Mouse (Mus musculus) layer of hippocampus, adult 18-20 months (tissue): ENCODE measurements around the gene Trpm8. TPM values are rescaled to one million over a fixed set of nuclear protein-coding genes. Genes with fewer than 3 reads are reported as not detected.

Source experiments
- DNase-seq, 2 experiments: peaks; one replicate each; pipeline ENCODE4 v3.0.0; 2022; ENCODE audit warnings: low spot score in 2 of 2
- total RNA-seq, 2 experiments: library from RNA; stranded (reverse); gene quantifications; 2 replicates each; pipeline ENCODE4 v1.2.3; 2021

Trpm8 gene
- total RNA-seq, 2 experiments from 2014 or later = 0.08 TPM; not detected in 1

DNA sequence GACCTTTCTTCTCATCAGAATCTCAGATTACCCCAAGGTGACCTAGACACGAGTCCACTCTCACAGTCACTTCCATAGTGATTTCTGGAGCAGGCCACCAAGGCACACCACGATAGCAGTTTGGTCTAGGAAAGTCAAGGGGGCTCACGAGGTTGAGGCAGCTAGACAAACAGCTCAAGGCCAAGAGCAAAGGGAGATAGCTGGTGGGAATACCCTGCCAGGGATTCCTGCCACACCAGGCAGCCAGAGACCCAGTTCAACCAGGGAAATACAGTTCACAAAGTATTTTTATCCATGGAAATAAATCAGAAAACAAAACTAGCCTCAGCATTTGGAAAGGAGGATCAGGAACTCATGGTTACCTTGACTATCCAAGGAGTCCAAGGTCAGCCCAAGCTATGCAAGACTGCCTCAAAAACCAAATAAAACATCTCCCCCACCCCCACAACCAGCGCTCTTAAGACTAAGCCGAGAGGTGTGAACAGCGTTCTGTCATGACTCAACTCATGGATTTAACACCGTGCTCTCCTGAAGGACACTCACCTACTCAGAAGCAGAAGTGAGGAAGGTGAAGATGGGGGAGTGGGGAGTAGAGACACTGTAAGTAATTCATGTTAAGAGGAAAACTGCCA, 13.1 kb upstream of the Trpm8 start:
- DNase-seq = no peak

DNA sequence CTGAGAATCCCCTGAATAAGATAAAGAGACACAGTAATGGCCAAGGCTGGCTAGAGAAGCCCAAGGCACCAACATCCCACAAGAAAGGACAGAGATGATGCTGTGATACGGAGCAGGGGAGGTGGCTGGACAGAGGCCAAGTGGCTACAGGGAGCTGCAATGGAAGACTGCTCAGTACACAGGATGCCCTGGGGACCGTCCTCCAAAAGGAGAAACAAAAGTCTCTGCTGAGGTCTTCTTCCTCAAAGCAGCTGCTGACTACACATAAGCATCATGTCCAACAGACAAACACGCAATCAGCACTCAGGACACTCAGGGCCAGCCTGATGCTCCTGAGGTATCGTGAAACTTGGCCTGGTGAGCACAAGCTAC, 12.6 kb upstream of the Trpm8 start:
- DNase-seq = no peak

DNA sequence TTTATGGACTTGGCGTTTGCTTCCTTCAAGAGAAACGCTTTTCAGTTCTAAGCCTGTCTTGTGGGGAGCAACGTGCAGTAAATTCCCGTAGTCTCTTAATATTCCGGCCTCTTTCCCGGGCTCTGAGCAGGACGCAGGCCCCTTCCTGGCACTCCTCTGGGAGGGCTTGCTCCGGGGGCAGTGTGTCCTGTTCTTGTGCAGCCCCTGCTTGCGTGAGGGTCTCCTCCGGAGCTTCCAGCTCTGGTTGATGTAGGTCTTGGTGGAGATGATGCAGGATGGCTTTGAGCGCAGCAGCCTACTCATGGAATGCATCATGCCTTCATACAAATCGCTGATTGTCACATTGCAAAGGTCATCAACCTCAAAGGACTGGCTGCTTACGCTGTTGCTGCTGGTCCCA, 11.3 kb upstream of the Trpm8 start:
- DNase-seq = no peak

DNA sequence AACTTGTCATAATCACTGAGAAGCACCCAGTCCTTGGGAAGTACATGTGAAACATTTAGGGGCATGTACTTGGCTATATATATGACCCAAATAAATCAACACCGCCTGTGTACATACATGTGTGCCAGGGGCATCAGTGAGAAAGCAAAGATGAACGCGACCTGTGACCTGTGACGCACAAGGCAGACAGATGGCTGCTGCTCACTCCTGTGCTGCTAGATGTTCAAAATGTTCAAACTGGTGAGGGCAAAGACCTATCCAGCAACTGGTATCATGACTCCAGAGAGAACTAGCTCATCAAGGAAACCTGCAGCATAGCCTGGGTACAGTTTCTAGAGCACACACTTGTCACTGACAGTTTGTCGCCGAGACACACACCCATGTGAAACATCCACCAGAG, 10.0 kb upstream of the Trpm8 start:
- DNase-seq = no peak

DNA sequence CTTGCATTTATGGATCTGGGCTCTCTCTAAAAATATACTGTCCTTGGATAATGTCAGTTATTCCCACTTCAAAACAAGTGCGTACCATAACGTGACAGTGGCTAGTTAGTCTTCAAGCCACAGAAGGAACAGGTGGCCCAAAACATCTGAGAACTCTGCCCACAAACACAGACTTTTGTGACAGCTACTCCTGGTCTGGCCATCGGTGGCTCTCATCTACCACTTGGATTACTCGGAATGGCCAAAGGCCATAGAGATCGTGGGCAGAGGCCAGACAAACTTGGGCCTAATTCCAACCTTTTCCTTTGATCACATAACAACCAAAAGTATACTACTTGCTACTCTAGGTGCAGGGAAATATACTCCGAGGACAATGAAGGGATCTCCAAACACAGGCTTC, 9.4 kb upstream of the Trpm8 start:
- DNase-seq = no peak

DNA sequence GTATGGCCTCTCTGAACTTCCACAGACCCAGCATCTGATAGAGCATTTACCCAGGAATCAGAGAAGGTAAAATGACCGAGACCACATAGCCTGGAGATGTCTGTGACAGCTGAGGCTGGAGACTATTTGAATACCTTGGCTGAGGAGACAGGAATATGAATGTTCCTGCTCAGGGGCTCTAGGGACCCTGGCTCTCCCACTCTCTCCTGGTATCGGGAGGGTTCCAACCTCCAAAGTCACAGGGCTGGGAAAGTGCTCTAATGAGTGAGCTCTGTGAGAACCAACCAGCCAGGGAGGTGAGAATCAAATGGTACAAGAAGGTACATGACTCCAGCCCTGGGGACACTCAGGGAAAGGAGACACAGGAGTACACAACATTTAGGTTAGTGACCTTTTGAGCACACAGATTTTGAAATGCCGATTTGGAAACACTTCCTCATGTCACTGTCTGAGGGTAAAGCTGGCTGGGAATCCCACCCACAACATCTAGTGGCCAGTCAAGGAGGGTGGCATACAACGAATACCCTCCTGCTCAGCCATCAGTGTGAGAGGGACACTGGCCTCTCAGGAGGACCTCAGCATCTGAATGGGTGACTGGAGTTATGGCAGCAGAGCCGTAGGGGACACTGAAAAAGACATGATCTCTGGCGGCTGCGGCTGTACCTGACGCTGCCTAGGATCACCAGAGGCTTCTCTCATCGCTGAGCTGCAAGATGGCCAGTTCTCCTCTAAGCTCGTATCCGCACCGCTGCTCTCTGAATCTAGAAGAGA, 7.7 kb upstream of the Trpm8 start:
- DNase-seq = no peak

DNA sequence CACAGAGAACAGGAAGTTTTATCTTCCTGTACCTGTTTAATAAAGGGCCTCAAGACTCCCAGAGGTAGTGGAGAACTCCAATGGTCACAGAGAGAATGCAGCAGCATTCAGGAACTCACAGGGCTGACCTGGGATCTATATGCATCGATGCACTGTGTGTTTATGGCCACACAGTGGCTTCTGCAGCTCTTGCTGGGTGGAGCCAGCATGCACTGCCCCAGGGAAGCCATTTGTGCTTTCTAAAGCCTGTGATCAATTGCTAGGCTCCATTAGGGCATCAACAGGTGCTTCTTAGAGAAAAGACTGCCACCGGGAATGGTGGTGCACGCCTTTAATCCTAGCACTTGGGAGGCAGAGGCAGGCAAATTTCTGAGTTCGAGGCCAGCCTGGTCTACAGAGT, 4.6 kb upstream of the Trpm8 start:
- DNase-seq = no peak

DNA sequence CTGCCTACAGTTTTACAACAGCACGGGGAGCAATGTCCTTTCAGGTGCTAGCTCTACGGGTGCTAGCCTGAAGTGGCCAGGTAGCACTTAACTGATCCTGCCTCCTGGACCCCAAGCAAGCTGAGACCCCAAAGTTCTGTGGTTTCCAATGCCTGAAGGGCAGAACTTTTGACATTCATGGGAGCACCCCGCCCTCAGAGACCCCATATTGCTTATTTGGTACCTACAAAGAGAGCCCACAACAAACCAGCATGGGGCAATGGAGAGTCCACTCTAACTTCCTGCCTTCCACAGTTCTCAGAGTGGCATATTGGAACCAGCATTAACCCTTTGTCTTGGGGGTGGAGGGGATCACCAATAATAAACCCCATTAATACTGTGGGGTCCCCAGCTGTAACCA, 4.1 kb upstream of the Trpm8 start:
- no peak for DNase-seq

DNA sequence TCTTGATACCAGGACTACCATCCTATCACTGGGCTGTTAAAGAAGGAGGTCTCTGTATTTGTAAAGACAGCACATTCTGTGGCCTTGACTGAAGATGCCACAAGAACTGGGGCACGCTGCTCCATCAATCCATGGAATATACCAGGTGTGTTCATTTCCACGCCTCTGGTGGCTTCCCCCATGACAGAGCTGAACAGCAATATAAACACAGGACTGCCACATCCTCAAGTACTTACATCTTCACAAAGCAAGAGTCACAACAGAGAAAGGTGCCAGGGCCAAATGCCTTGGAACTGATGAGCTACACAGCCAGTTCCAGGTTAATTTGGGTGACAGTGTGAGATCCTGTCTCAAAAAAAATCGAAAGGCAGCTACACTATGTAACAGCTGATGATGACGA, 3.6 kb upstream of the Trpm8 start:
- no peak for DNase-seq

DNA sequence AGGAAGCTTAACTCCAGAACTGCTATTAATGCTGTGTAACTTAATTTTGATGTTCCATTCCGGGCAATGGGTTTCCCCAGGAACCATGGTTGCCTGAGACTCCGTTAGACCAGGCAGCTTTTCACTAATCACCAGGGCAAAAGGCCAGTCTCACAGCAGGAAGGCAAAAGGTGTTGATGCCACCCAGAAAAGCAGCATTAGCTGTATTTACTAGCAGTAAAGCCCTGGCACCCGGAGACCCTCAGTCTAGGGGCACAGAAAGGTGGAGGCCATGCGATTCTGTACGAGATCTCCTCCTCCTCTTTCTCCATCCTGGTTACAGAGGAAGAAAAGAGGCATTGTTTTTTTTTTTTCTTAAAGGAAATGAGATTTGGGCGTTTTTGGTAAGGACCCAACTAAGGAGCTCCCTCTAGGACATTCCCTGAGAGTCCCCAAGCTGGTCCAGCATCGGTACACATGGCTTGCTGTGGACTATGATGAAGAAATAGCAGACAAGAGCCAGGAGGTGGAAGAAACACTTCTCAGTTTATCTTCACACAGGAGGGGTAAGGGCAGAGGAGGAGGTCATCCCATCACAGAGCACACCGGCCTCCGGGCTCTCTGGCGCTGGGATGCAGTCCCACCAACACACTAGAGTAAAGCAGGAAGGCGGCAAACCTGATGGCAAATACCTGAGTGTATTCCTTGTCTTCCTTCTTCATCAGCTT, 2.9 kb upstream of the Trpm8 start:
- no peak for DNase-seq

DNA sequence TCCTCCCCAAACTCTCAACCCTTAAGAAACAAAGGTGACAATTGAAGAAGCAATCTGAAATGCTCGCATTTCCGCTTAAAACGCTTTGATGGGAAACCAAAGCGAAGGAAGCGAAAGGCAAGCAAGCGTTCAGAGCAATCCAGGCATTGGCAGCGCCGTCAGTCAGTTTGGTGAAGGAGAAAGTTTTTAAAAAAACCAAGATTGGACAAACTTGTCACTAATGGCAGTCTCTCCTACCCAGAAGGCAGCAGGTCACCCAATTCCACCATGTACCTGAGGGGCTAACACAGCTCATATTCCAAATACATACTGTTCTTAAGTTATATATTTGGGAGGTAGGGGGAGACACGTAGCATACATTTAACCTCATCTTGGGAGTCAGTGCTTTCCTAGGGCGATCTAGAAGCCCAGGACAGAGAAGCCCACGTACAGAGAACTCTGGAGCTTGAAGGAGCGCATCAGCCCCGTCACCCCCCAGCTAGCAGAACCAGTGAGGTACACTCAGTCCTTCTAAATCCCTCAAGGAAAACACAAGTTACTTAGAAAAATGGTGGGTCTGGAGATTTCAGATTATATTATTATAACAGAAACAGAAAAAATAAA, 2.3 kb upstream of the Trpm8 start:
- no peak for DNase-seq

DNA sequence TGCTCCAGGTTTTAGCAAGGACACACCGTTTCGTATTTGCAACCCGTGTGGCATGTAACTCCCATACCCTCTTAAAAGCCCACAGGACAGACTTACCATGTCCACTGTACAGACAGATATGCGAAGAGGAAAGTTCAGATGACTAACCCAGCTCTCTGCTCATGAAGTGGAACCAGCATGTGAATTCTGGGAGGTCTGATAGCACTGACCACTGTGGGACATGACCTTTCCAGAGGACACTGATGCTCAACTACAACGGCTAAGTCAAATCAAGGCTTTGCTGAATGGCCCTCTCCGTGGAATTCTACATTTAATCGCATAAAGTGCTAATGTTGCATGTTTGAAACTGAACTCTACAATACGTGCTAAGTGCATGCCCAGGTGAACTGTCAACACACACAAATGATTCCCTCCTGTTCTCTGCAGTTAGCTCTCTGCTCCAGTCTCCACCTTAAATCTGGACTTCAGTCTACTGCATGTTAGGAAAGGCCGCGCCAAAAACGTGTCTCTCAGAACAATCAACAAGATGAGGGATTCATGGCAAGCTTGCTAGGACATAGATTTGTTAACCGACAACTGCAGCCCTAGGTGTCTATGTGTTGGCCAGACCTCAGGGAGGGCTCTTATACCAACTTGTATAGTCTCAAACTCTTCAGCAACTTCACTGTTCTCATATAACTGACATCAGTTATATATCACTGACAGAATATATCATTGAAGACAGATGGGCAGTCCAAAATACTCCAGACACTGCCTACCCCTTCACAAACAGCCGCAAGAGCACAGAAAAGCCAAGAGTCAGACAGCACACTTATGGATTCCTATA, 1.6 kb upstream of the Trpm8 start:
- DNase-seq = no peak

DNA sequence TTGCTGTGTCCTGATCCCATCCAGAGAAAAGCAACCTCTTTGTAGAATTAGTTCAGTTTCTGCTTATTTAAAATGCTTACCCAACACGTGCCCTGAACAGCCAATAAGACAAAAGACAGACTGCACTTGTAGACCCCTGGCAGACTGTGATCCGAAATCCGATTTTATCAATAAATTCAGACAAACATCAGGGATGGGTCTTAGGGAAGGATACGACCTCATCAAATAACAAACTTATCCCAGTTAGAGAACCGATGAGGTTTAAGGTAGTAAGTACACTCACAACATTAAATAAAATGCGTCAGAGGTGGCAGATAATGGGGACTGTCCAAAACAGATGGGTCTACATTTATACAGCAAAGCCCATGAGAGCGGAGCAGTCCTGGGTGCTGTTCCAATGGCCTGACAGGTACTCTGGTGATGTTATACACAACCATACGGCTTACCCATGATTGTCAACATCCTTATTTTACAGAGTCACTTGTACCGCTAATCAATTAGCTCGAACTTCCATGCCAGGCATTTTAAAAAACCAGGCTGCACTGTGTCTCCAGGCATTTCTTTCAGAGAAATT, 850 bp upstream of the Trpm8 start:
- no peak for DNase-seq

DNA sequence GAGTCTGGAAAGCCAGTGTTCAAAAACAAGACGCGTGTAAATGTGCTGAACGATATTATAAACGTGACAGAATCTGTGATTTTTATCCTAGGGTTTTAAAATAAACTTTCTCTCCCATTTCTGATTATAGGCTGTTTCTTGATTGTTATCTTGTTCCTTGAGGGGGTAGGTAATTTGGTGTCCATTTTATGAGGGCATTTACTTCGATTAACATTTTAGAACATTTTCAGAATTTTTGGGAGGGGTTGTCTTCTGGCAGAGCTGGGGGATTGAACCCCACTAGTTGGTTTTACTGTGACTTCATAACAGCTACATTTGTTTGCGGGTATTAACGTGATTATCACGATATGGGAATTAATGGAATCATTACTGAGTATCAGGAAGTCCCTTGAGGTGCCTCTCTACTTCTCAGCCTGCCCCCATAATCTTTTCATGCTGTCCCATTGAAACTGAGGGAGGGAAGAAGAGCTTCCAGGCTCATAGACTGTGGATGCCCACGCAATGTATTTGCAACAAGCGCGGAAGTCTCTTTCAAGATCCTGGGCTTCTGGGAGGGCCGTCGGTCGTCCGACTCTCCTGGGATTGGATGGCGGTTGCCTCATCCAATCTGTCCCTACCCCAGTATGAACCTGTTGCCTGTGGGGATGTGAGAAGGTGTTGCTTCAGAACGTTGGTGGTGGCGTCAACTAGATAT, 504 bp downstream of the Trpm8 start:
- DNase-seq = no peak

DNA sequence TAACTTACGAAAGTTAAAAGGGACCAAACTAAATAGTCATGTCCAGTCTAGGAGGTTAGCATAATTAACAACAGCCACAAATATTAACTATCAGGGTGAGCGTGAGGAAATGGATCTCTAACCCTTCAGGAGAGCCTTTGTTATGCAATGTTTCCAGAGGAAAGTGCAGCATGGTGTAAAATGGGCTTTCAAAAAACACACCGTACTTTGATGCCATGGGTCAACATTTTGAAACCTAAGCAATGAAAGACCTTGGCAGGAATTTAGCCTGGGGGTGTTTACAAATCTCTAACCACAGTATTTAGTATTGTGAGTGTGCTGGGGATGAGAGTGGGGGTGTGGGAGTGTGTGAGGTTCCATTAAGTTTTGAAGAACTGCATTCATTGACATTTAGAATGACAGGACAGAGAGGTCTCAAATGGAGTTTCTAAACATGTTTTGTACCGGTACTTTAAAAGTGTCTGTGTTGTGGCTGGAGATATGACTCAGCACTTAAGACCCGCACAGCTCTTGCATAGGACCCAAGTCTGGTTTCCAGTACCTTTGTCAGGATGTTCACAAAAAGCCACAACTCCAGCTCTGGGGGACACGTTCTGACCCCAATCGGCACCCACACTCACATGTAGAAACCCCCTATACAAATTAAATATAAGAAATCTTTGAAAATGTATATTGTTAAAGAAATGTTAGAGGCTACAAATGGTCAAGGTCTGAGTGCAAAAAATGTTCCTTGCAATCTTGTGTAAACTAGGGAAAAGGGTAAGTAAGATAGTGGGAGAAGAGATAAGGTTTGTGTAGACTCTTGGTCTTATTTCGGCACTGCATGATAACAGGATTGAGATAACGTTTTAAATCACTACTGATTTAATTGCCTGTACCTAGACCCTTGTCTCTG, 1.9 kb downstream of the Trpm8 start:
- no peak for DNase-seq

DNA sequence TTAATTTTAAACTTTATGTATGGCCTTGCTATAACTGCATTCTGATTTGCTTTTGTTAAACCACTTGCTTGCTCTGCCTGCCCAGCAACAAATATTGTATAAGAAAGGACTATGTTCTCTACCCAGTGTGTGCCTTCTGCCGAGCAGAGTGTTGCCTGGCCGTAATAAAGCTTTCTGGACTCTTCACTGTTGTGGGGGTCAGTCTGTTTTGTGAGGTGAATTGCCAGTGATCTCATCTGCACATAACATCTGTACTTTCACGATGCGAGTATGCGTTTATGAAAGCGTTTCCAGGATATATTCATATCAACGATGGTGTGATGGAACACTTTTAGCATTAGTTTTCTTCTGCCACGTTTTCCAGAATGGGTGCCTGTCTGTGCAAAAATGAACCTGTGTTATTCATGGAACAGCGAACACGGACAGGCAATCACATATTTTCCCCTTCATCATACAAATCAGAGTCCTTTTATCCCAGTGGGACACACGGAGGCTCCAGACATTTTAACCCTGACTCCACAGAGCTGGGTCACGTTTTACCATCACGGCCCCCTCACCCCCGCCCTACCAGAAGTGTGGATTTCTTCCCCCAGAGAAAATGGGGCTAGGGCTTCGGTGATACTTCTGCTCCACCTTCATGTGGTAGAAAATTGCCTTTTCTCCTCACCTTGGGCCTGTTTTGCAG, 2.7 kb downstream of the Trpm8 start:
- no peak for DNase-seq

DNA sequence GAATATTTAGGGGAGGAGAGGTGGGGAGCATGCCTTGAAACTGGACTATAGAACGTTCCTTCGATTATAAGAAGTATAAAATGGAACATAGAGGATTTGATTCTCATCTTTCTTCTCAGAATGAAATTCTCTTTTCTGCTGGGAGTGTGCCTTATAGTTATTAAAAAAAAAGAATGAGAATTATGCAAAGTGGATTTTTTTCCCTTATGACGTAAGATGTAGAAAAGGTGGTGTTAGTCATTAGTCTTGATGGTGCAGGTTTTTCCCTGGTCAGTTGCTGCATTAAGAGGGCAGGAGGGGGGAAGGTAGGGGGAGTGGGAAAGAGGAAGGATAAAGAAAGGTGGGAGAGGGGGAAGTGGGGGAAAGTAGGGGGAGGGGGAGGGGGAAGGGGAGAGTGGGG, 4.8 kb downstream of the Trpm8 start:
- DNase-seq = no peak

DNA sequence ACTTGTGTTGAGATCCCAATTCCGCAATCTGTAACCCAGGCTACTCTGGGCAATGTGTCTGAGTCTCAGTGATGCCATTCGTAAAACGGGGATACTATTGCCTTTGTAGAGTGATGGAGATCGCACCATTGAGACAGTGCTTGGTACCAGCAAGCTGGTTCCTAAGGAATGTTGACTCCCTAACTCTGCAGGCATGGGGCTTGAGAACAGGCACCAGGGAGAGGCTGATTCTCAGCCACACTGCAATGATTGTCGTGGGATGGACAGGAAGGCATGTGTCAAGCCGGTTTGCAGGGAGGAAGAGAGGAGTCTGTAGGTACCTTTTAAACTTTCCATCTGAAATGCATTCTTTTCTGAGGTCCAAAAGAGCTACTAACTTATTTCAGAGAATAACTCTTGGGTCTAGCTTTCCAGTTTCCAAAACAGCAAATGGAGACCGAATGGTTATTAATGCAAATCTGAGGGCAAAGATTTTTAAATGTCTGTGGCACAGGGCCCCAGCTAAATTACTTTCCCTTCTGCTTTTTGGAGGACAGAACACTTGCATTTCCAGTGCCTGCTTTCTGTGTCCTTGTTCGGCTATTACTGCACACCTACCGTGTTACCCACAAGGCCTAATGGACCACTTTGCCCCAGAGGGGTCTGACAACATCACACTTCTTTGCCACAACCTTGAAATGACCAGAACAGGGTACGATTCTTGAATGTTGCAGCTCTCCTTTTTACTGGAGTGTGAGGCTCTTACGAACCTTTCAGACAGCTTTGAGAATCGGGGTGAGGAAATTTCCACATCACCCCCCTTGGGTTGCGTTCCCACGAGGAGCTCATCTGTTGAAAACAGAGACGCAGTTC, 6.1 kb downstream of the Trpm8 start:
- no peak for DNase-seq
